Mouse (Mus musculus) liver, embryonic 14.5 days (tissue): ENCODE measurements at regions not wholly inside any gene's neighbourhood (a gene's known extent, or its start where the extent isn't known, plus 50 kb on each side); places are given as distances from the start of the nearest gene placed in this dataset.

Experiments used
- ATAC-seq: fragments of 200-750 bp; cut with Nextera tagmentation; 2 replicates; pipeline ENCODE4 v1.8.0; 2017; ENCODE audit warnings: moderate number of reproducible peaks, mild to moderate bottlenecking, moderate library complexity; ENCODE audit not compliant: insufficient read depth
- DNase-seq, 3 experiments: peaks; one replicate each; pipeline ENCODE4 v3.0.0-alpha.2; 2012 to 2013; ENCODE audit warnings: low read depth in 3 of 3, low spot score in 3 of 3
- H3K27ac ChIP-seq: fragments of 300-500 bp; sonication (generic); 2 replicates; pipeline ENCODE4 v1.5.1; 2014; ENCODE audit warnings: moderate library complexity, mild to moderate bottlenecking, control low read depth, inconsistent platforms
- H3K27me3 ChIP-seq: fragments of 300-500 bp; sonication (generic); 2 replicates; pipeline ENCODE4 v1.6.1; 2014; ENCODE audit warnings: mild to moderate bottlenecking, low read length, moderate library complexity; ENCODE audit not compliant: control insufficient read depth, insufficient read depth
- H3K36me3 ChIP-seq: fragments of 300-500 bp; sonication (generic); replicated peaks from 2 replicates; pipeline ENCODE4 v1.6.1; 2014; ENCODE audit warnings: low read depth; ENCODE audit not compliant: control insufficient read depth, insufficient read depth
- H3K4me1 ChIP-seq, 2 experiments: fragments of 200-500 bp in 1 of 2; fragments of 300-500 bp in 1 of 2; sonication (generic) in 1 of 2; replicated peaks; 2 replicates each; pipeline ENCODE4 v1.6.1; 2012 to 2014; ENCODE audit warnings: antibody characterized with exemption in 1 of 2, inconsistent platforms in 1 of 2, low read length in 1 of 2; ENCODE audit not compliant: control insufficient read depth in 2 of 2, insufficient read depth in 2 of 2
- H3K4me2 ChIP-seq: fragments of 300-500 bp; sonication (generic); 2 replicates; pipeline ENCODE4 v1.6.1; 2014; ENCODE audit warnings: low read depth, mild to moderate bottlenecking, control low read depth, moderate library complexity
- H3K4me3 ChIP-seq, 2 experiments: fragments of 200-500 bp in 1 of 2; fragments of 300-500 bp in 1 of 2; sonication (generic) in 1 of 2; 2 replicates each; pipeline ENCODE4 v1.5.1; 2012 to 2014; ENCODE audit warnings: low read depth in 2 of 2, low read length in 2 of 2, mild to moderate bottlenecking in 2 of 2, control low read depth in 1 of 2, inconsistent platforms in 1 of 2, moderate library complexity in 1 of 2; ENCODE audit not compliant: insufficient read depth in 1 of 2
- H3K9ac ChIP-seq: fragments of 300-500 bp; sonication (generic); replicated peaks from 2 replicates; pipeline ENCODE4 v1.6.1; 2014; ENCODE audit warnings: mild to moderate bottlenecking, control low read depth, moderate library complexity
- H3K9me3 ChIP-seq: fragments of 300-500 bp; sonication (generic); 2 replicates; pipeline ENCODE4 v1.6.1; 2016; ENCODE audit warnings: low read length, mixed read lengths; ENCODE audit not compliant: control insufficient read depth
- CTCF ChIP-seq: IDR thresholded peaks from 2 replicates; pipeline ENCODE4 v1.5.1; 2016; ENCODE audit warnings: antibody characterized with exemption, low read depth, control low read depth
- EP300 ChIP-seq: IDR thresholded peaks from 2 replicates; pipeline ENCODE4 v1.6.1; 2016; ENCODE audit warnings: antibody characterized with exemption, low read depth
- WGBS: fragments of 180-500 bp; shearing (Covaris S2); extraction: QIAGEN DNeasy Blood & Tissue Kit; methylation state at CpG from one replicate; pipeline ENCODE4 v1.1.7; 2014; ENCODE audit not compliant: insufficient replicate concordance; 5-methylcytosine and 5-hydroxymethylcytosine counted together

DNA sequence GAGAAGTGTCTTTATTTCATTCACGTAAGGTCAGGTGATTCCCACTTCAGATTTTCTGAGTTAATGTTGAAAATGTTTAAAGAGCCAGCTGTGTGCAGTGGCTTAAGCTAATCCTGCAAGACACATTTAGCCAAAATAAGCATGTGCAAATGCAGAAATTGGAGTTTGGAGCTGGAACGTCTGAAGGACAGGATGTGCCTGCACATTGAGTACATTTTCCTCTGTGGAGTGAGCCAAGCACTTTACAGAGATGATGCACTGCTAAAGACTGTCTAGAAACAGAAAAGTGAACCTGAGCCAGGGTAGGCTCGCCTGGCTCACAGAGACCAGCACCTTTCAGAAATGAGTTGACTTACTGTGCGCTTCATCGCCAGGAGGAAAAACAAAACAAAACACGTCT, 137.1 kb downstream of the CK137956 start:
- 64% methylated on average over 6 of the region's 6 CpGs for WGBS
- TF ChIP-seq EP300 (no peak), CTCF (no peak)
- Histone ChIP-seq H3K4me1 (no peaks in the 10 kb centered on the region), H3K36me3 (no peaks in the 10 kb centered on the region), H3K27ac (no peak overlapping the region), H3K9ac (no peak overlapping the region), H3K27me3 (no peaks in the 10 kb centered on the region), H3K4me3 (no peak overlapping the region), H3K9me3 (no peaks in the 10 kb centered on the region), H3K4me2 (no peak overlapping the region)
- DNase-seq (no peak), ATAC-seq (no peak)

DNA sequence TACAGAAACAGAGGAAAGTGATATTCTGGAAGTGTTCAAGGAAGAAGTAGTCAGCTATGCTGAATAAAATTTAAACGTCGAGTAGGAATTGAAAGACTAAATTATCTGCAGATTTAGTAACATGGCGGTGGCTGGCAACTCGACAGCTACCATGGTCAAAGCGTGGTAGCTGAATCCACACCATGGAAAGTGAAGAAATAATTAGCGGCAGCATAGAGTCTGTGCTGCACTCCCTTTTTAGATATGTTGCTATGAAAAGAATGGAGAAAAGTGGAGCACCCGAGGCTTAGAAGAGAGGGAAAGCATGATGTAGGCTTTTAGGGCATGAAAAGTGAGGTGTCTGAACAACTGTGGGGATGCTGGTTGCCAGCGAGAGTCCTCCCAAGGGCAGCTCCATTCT, 143.8 kb downstream of the CK137956 start:
- H3K27ac ChIP-seq: no peak overlapping the region
- TF ChIP-seq CTCF (no peak), EP300 (no peak)
- no peaks in the 10 kb centered on the region for H3K4me1 ChIP-seq
- 70% methylated on average over 8 of the region's 8 CpGs for WGBS
- H3K4me3 ChIP-seq: no peak overlapping the region
- ATAC-seq: no peak
- H3K9ac ChIP-seq: no peak overlapping the region
- H3K36me3 ChIP-seq: no peaks in the 10 kb centered on the region
- no peak overlapping the region for H3K4me2 ChIP-seq
- H3K9me3 ChIP-seq: no peaks in the 10 kb centered on the region
- H3K27me3 ChIP-seq: no peaks in the 10 kb centered on the region
- no peak for DNase-seq

- Histone ChIP-seq H3K36me3 (no peaks in the 10 kb centered on the region), H3K27ac (no peak overlapping the region), H3K4me3 (no peak overlapping the region), H3K4me2 (no peak overlapping the region), H3K9me3 (no peaks in the 10 kb centered on the region), H3K4me1 (no peaks in the 10 kb centered on the region), H3K9ac (no peak overlapping the region), H3K27me3 (no peaks in the 10 kb centered on the region)
- TF ChIP-seq EP300: no peak
- TF ChIP-seq CTCF: no peak
- DNase-seq (no peak), ATAC-seq (no peak)
- 63% methylated on average over 8 of the region's 8 CpGs for WGBS
Observed at GRCm38 (mm10) chr4:127819501-127819900, 151.2 kb downstream of the CK137956 start.

DNA sequence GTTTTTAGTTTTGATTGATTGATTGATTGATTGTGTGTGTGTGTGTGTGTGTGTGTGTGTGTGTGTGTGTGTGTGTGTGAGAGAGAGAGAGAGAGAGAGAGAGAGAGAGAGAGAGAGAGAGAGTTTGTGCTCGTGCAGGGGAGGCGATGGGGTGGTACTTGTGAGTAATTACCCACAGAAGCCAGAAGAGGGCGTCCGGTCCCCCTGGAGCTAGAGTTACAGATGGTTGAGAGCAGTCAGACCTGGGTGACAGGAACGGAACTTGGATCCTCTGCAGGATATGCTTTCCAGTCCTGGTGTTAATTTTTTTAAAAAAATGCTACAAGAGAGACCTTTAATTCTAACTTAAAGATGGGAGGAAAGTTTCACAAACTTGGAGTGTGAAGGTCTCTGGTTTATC, 151.7 kb downstream of the CK137956 start:
- H3K36me3 ChIP-seq: no peaks in the 10 kb centered on the region
- no peak overlapping the region for H3K27ac ChIP-seq
- no peak overlapping the region for H3K4me2 ChIP-seq
- no peaks in the 10 kb centered on the region for H3K9me3 ChIP-seq
- ATAC-seq (no peak), DNase-seq (no peak)
- no peak overlapping the region for H3K4me3 ChIP-seq
- H3K27me3 ChIP-seq: no peaks in the 10 kb centered on the region
- WGBS: 39% methylated on average over 5 of the region's 5 CpGs
- TF ChIP-seq EP300: no peak
- 0 out of 2 replicates have a peak, but pooled peaks have one; percentile 8 for TF ChIP-seq CTCF
- H3K4me1 ChIP-seq: no peaks in the 10 kb centered on the region
- H3K9ac ChIP-seq: no peak overlapping the region

GRCm38 (mm10) chr4:127814631-127815030, 156.1 kb downstream of the CK137956 start:
- no peaks in the 10 kb centered on the region for H3K27me3 ChIP-seq
- no peaks in the 10 kb centered on the region for H3K4me1 ChIP-seq
- H3K36me3 ChIP-seq: no peaks in the 10 kb centered on the region
- TF ChIP-seq CTCF (no peak), EP300 (no peak)
- WGBS: 67% methylated on average over 6 of the region's 6 CpGs
- ATAC-seq (no peak), DNase-seq (no peak)
- no peak overlapping the region for H3K27ac ChIP-seq
- H3K4me3 ChIP-seq: no peak overlapping the region
- H3K9ac ChIP-seq: no peak overlapping the region
- H3K9me3 ChIP-seq: 0 out of 2 replicates have a peak, but pooled peaks cover 3% of the 10 kb centered on the region
- H3K4me2 ChIP-seq: no peak overlapping the region
